Mouse (Mus musculus) C2C12 (cell line): ENCODE data around the gene Slc37a4.

Experiments used
- CTCF ChIP-seq: IDR thresholded peaks from one replicate; pipeline ENCODE4 v1.5.1; 2011; ENCODE audit not compliant: control insufficient read depth, insufficient read depth, insufficient read length
- FOSL1 ChIP-seq: IDR thresholded peaks from one replicate; pipeline ENCODE4 v1.8.0; 2011; ENCODE audit warnings: mild to moderate bottlenecking, low read length; ENCODE audit not compliant: poor library complexity, insufficient read depth, severe bottlenecking
- MAX ChIP-seq: IDR thresholded peaks from one replicate; pipeline ENCODE4 v1.6.1; 2011; ENCODE audit warnings: mild to moderate bottlenecking, control low read depth
- MYOG ChIP-seq: IDR thresholded peaks from one replicate; pipeline ENCODE4 v1.6.1; 2011; ENCODE audit not compliant: control insufficient read depth, insufficient read length; ENCODE audit errors: extremely low read depth

DNA sequence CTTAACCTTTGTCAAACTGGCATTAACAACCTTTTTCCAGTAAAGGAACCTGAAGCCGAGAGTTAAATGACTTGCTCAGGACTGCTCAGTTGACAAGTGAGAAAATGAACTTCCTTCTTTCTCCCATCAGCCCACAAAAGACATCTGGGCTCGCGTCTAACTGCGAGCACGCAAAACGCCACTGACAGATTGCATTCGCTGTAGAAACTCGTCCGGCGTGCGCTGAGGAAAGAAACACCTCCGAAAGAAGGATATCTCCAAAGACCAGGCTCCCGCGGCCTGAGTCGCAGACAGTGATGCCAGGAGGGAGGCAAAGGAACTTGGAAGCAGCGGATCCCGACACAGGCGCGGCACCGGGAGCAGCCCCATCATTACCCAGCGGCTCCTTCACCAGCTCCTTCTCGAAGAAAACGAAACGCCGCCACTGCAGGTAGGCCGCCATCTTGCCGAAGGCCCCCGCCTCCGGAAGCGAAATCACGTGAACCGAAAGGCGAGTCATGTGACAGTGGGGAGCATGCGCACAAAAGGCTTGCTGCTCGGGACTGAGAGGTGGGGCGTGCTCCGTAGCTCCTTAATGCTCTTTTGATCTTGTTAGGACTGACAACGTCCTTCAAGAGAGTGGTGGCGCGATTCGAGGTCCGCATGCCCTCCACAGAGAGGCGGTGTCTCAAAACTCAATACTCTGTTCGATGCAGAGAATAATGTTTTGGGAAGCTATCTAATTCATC lies 35.3 kb upstream of the Slc37a4 start, which contains the start of gene Vps11:
- TF ChIP-seq CTCF (no peak), MAX (peak; percentile 65), MYOG (no peak), FOSL1 (no peak)
